Mouse (Mus musculus) urinary bladder, adult 2 months (tissue): ENCODE data around the gene Nos1ap. TPM values are rescaled to one million over a fixed set of nuclear protein-coding genes. Genes with fewer than 3 reads are reported as not detected.

Experiments
- DNase-seq: peaks from one replicate; pipeline ENCODE4 v3.0.0; 2022; ENCODE audit warnings: low spot score
- polyA plus RNA-seq: library from polyadenylated mRNA; depleted of rRNA; stranded (reverse); fragments of >200 nt; gene quantifications from 2 replicates; pipeline ENCODE4 v1.2.3, GENCODE M21; 2012

Nos1ap gene
- polyA plus RNA-seq, 1 experiment, result 7.8 TPM

- no peak for DNase-seq
These were observed 174.3 kb downstream of the Nos1ap start for GRCm38 (mm10) chr1:170415395-170415794.

GRCm38 (mm10) chr1:170410402-170411191 is 179.1 kb downstream of the Nos1ap start:
- no peak for DNase-seq

- DNase-seq, result no peak
These were observed 180.6 kb downstream of the Nos1ap start for GRCm38 (mm10) chr1:170409091-170409490.

GRCm38 (mm10) chr1:170406921-170407320 is 182.7 kb downstream of the Nos1ap start:
- no peak for DNase-seq

GRCm38 (mm10) chr1:170405152-170405551 is 184.5 kb downstream of the Nos1ap start:
- no peak for DNase-seq

- no peak for DNase-seq
These were observed 187.0 kb downstream of the Nos1ap start for GRCm38 (mm10) chr1:170402682-170403081.

GRCm38 (mm10) chr1:170398866-170399265 is 190.8 kb downstream of the Nos1ap start:
- no peak for DNase-seq

GRCm38 (mm10) chr1:170395101-170395500 is 194.6 kb downstream of the Nos1ap start:
- no peak for DNase-seq

GRCm38 (mm10) chr1:170394641-170395040 is 195.0 kb downstream of the Nos1ap start:
- no peak for DNase-seq

GRCm38 (mm10) chr1:170392771-170393728 is 196.6 kb downstream of the Nos1ap start:
- DNase-seq, result peak; percentile 34

GRCm38 (mm10) chr1:170387180-170387912 is 202.3 kb downstream of the Nos1ap start:
- no peak for DNase-seq

- no peak for DNase-seq
These were observed 204.2 kb downstream of the Nos1ap start for GRCm38 (mm10) chr1:170385416-170385815.

- no peak for DNase-seq
These were observed 206.1 kb downstream of the Nos1ap start for GRCm38 (mm10) chr1:170383530-170383929.

GRCm38 (mm10) chr1:170381457-170381856 is 208.2 kb downstream of the Nos1ap start:
- no peak for DNase-seq

GRCm38 (mm10) chr1:170380505-170380904 is 209.2 kb downstream of the Nos1ap start:
- no peak for DNase-seq

GRCm38 (mm10) chr1:170375721-170376120 is 213.9 kb downstream of the Nos1ap start:
- DNase-seq, result no peak

GRCm38 (mm10) chr1:170373750-170374149 is 215.9 kb downstream of the Nos1ap start:
- no peak for DNase-seq

- no peak for DNase-seq
These were observed 218.4 kb downstream of the Nos1ap start for GRCm38 (mm10) chr1:170371191-170371792.

- DNase-seq, result no peak
These were observed 220.8 kb downstream of the Nos1ap start for GRCm38 (mm10) chr1:170368864-170369263.

- DNase-seq, result no peak
These were observed 222.5 kb downstream of the Nos1ap start for GRCm38 (mm10) chr1:170366981-170367700.

- DNase-seq, result no peak
These were observed 225.9 kb downstream of the Nos1ap start for GRCm38 (mm10) chr1:170363746-170364145.
